ENCODE assay signal across 7 mouse cellular contexts in genomic region chr10:30810967-30811293, GRCm38 (mm10). TPM values are rescaled to one million over a fixed set of nuclear protein-coding genes. Genes with fewer than 3 reads are reported as not detected.
DNase-seq lines count a peak whose midpoint lies in the region; ATAC-seq lines count a peak whose summit lies in the region.

No protein-coding gene starts in this region.

- peak; percentile 99 for ATAC-seq in inflammation-experienced regulatory T-cells, adult 6 months

- intact Hi-C loops in gastrocnemius, postnatal 14 days (cut with DNase I; ENCODE audit: low total_unique reads), result no loop called here
- intact Hi-C loops in left cerebral cortex, postnatal 14 days (cut with DNase I), result no loop called here

- DNase-seq in adrenal gland, adult (ENCODE audit: inconsistent age in 2 of 2, low spot score in 1 of 2), result peak; percentile 77 to 98
- DNase-seq in embryo, embryonic 10 days (ENCODE audit: low spot score), result peak; percentile 78
- DNase-seq in gastrocnemius, postnatal 14 days, result peak; percentile 41
- peak; percentile 91 to 96 for DNase-seq in left cerebral cortex, postnatal 14 days (ENCODE audit: low spot score in 2 of 2)
- DNase-seq in mesoderm, embryonic 11.5 days (ENCODE audit: low read depth, low spot score), result peak; percentile 85
- peak; percentile 72 to 77 for DNase-seq in right cerebral cortex, postnatal 36 days (ENCODE audit: low spot score in 2 of 2)

RNA-seq across cellular contexts. Expression of gene Ncoa7, which starts 7.8 kb away (rescaled TPM):
- total RNA-seq in gastrocnemius, postnatal 14 days (2021), result 1 to 10 TPM; 4.9 to 5.2 TPM
- polyA plus RNA-seq in inflammation-experienced regulatory T-cells, adult 6 months (2017; shearing (Covaris generic)), result 100 to 1,000 TPM in 1 of 3 experiments, 10 to 100 TPM in 2; 28.3 to 108 (median 83.7) TPM
- total RNA-seq in left cerebral cortex, postnatal 14 days (2021), result 100 to 1,000 TPM; 105 to 108 TPM

RNA-seq across cellular contexts. Expression of gene Hey2, which starts 31.7 kb away (rescaled TPM):
- total RNA-seq in gastrocnemius, postnatal 14 days (2021), result 1 to 10 TPM in 1 of 2 experiments, under 1 TPM in 1; 0.73 to 1.0 TPM
- under 1 TPM in 1 of 3 experiments, not detected in 2; 0.26 TPM for polyA plus RNA-seq in inflammation-experienced regulatory T-cells, adult 6 months (2017; shearing (Covaris generic))
- total RNA-seq in left cerebral cortex, postnatal 14 days (2021), result 1 to 10 TPM; 5.8 to 6.8 TPM

Comparison
In these comparisons a context has a peak if more than half of its experiments do, and no peak if none do; other contexts are left out.
1. Peak in every context shown above with its lines: DNase-seq and ATAC-seq.
2. DNase-seq: peak in every context shown above with its lines; median percentile 94 in left cerebral cortex, postnatal 14 days; 88 in adrenal gland, adult; 85 in mesoderm, embryonic 11.5 days; 78 in embryo, embryonic 10 days; 74 in right cerebral cortex, postnatal 36 days; 41 in gastrocnemius, postnatal 14 days.
3. RNA of gene Ncoa7, which starts 7.8 kb away (total RNA-seq): 105 to 108 TPM in left cerebral cortex, postnatal 14 days; 4.9 to 5.2 TPM in gastrocnemius, postnatal 14 days; every median in the first group is over 10 times any median in the second.